Mouse (Mus musculus): ENCODE measurements around the gene Sebox. TPM values are rescaled to one million over a fixed set of nuclear protein-coding genes. Genes with fewer than 3 reads are reported as not detected.
A peak's percentile ranks its signal among the peaks of the same experiment; 100 is the strongest.

Sebox gene
- polyA plus RNA-seq, 1 experiment from 2014 or later: 0.09 TPM

GRCm38 (mm10) chr11:78499004-78499403, 4.2 kb upstream of the Sebox start, which contains the start of gene Vtn:
Gene Vtn (plus strand): TSS chr11:78499091.
- DNase-seq: no peak
- peak within 1 kb of the TSS; percentile 63 for H3K9ac ChIP-seq
- WGBS (ENCODE audit: insufficient replicate concordance): 59% methylated on average over 7 of the region's 7 CpGs
- H3K4me2 ChIP-seq: peak within 1 kb of the TSS; percentile 75
- H3K27me3 ChIP-seq: peaks cover 81% of the 10 kb centered on the region
- H3K9me3 ChIP-seq (replicated peaks): no peaks in the 10 kb centered on the region
- no peaks in the 10 kb centered on the region for H3K36me3 ChIP-seq
- peak within 1 kb of the TSS; percentile 77 for H3K27ac ChIP-seq
- peak within 1 kb of the TSS; percentile 52 for H3K4me3 ChIP-seq (replicated peaks)
- ATAC-seq (ENCODE audit: low read depth): peak; percentile 27; the same call in 1 of the 2 replicates
- peaks cover 28% of the 10 kb centered on the region for H3K4me1 ChIP-seq (replicated peaks)

- Histone ChIP-seq H3K9me3 (replicated peaks) (no peaks in the 10 kb centered on the region), H3K4me1 (replicated peaks) (peaks cover 28% of the 10 kb centered on the region), H3K36me3 (no peaks in the 10 kb centered on the region), H3K9ac (peak overlapping the region; percentile 63), H3K27ac (peak overlapping the region; percentile 77), H3K4me2 (peak overlapping the region; percentile 75), H3K4me3 (replicated peaks) (peak overlapping the region; percentile 52), H3K27me3 (peaks cover 76% of the 10 kb centered on the region)
- 37% methylated on average over 16 of the region's 16 CpGs for WGBS (ENCODE audit: insufficient replicate concordance)
- ATAC-seq (ENCODE audit: low read depth) (no peak), DNase-seq (no peak)
These were observed 3.7 kb upstream of the Sebox start for GRCm38 (mm10) chr11:78499543-78499942.

- 0 out of 2 replicates have a peak, but pooled peaks cover 3% of the 10 kb centered on the region for H3K36me3 ChIP-seq
- no peaks in the 10 kb centered on the region for H3K9me3 ChIP-seq (replicated peaks)
- H3K9ac ChIP-seq: peak overlapping the region; percentile 63
- ATAC-seq (ENCODE audit: low read depth): peak; percentile 57
- peak overlapping the region; percentile 77 for H3K27ac ChIP-seq
- H3K4me1 ChIP-seq (replicated peaks): peaks cover 28% of the 10 kb centered on the region
- H3K4me3 ChIP-seq (replicated peaks): peak overlapping the region; percentile 52
- peak overlapping the region; percentile 75 for H3K4me2 ChIP-seq
- DNase-seq: no peak
- 56% methylated on average over 9 of the region's 9 CpGs for WGBS (ENCODE audit: insufficient replicate concordance)
- H3K27me3 ChIP-seq: peaks cover 65% of the 10 kb centered on the region
These were observed 2.5 kb upstream of the Sebox start for GRCm38 (mm10) chr11:78500623-78501202.

- Histone ChIP-seq H3K4me1 (replicated peaks) (peaks cover 28% of the 10 kb centered on the region), H3K27ac (0 out of 2 replicates have a peak overlapping the region, but pooled peaks have one; percentile 23), H3K4me2 (peak overlapping the region; percentile 40), H3K36me3 (peaks cover 11% of the 10 kb centered on the region), H3K9me3 (replicated peaks) (no peaks in the 10 kb centered on the region), H3K9ac (no peak overlapping the region), H3K27me3 (peaks cover 57% of the 10 kb centered on the region), H3K4me3 (replicated peaks) (0 out of 2 replicates have a peak overlapping the region, but pooled peaks have one; percentile 6)
- WGBS (ENCODE audit: insufficient replicate concordance): 65% methylated on average over 20 of the region's 20 CpGs
- DNase-seq (no peak), ATAC-seq (ENCODE audit: low read depth) (no peak)
These were observed 1.7 kb upstream of the Sebox start for GRCm38 (mm10) chr11:78501529-78501928.

GRCm38 (mm10) chr11:78505430-78505829, 2.2 kb downstream of the Sebox start:
- H3K4me2 ChIP-seq: no peak overlapping the region
- peaks cover 45% of the 10 kb centered on the region for H3K36me3 ChIP-seq
- WGBS (ENCODE audit: insufficient replicate concordance): 69% methylated on average over 3 of the region's 3 CpGs

GRCm38 (mm10) chr11:78509148-78509547, 5.9 kb downstream of the Sebox start:
- 68% methylated on average over 5 of the region's 5 CpGs for WGBS (ENCODE audit: insufficient replicate concordance)
- H3K4me1 ChIP-seq (replicated peaks): peaks cover 30% of the 10 kb centered on the region
- H3K27ac ChIP-seq: no peak overlapping the region
- peaks cover 48% of the 10 kb centered on the region for H3K36me3 ChIP-seq
- H3K27me3 ChIP-seq: no peaks in the 10 kb centered on the region
- no peak overlapping the region for H3K4me2 ChIP-seq
- H3K4me3 ChIP-seq (replicated peaks): no peak overlapping the region
- H3K9me3 ChIP-seq (replicated peaks): no peaks in the 10 kb centered on the region
- no peak overlapping the region for H3K9ac ChIP-seq
- ATAC-seq (ENCODE audit: low read depth): no peak
- no peak for DNase-seq

More at GRCm38 (mm10) chr11:78505430-78505829, 2.2 kb downstream of the Sebox start:
- no peaks in the 10 kb centered on the region for H3K9me3 ChIP-seq (replicated peaks)
- H3K4me3 ChIP-seq (replicated peaks): no peak overlapping the region
- no peak for ATAC-seq (ENCODE audit: low read depth)
- H3K27ac ChIP-seq: no peak overlapping the region
- no peak for DNase-seq
- H3K27me3 ChIP-seq: peaks cover 18% of the 10 kb centered on the region
- peaks cover 9% of the 10 kb centered on the region for H3K4me1 ChIP-seq (replicated peaks)
- H3K9ac ChIP-seq: no peak overlapping the region

- Histone ChIP-seq H3K27ac (peak within 1 kb of the TSS; percentile 82), H3K4me1 (replicated peaks) (peaks cover 30% of the 10 kb centered on the region), H3K4me3 (replicated peaks) (peak within 1 kb of the TSS; percentile 86), H3K4me2 (peak within 1 kb of the TSS; percentile 94), H3K9ac (peak within 1 kb of the TSS; percentile 94), H3K27me3 (no peaks in the 10 kb centered on the region), H3K36me3 (peaks cover 58% of the 10 kb centered on the region), H3K9me3 (replicated peaks) (no peaks in the 10 kb centered on the region)
- WGBS (ENCODE audit: insufficient replicate concordance): under 1% methylated on average over 66 of the region's 67 CpGs
- DNase-seq (peak; percentile 80), ATAC-seq (ENCODE audit: low read depth) (peak; percentile 94)
These were observed 9.0 kb downstream of the Sebox start, which contains the start of the genes Tmem199 and Poldip2 for GRCm38 (mm10) chr11:78512025-78512957. Gene Tmem199 (minus strand): TSS chr11:78512172. Gene Poldip2 (plus strand): TSS chr11:78512193.

GRCm38 (mm10) chr11:78513106-78513790, 10.0 kb downstream of the Sebox start:
- 54% methylated on average over 3 of the region's 3 CpGs for WGBS (ENCODE audit: insufficient replicate concordance)
- Histone ChIP-seq H3K4me1 (replicated peaks) (peaks cover 30% of the 10 kb centered on the region), H3K9me3 (replicated peaks) (no peaks in the 10 kb centered on the region), H3K27me3 (no peaks in the 10 kb centered on the region), H3K27ac (no peak overlapping the region), H3K4me2 (peak overlapping the region; percentile 94), H3K36me3 (peaks cover 58% of the 10 kb centered on the region), H3K9ac (peak overlapping the region; percentile 94), H3K4me3 (replicated peaks) (peak overlapping the region; percentile 86)
- ATAC-seq (ENCODE audit: low read depth): no peak
- no peak for DNase-seq

- no peak for ATAC-seq (ENCODE audit: low read depth)
- Histone ChIP-seq H3K4me1 (replicated peaks) (peaks cover 27% of the 10 kb centered on the region), H3K4me3 (replicated peaks) (no peak overlapping the region), H3K9me3 (replicated peaks) (no peaks in the 10 kb centered on the region), H3K36me3 (peaks cover 64% of the 10 kb centered on the region), H3K4me2 (no peak overlapping the region), H3K9ac (no peak overlapping the region), H3K27ac (no peak overlapping the region), H3K27me3 (no peaks in the 10 kb centered on the region)
- no peak for DNase-seq
- WGBS (ENCODE audit: insufficient replicate concordance): 44% methylated on average over 2 of the region's 2 CpGs
These were observed 12.5 kb downstream of the Sebox start for GRCm38 (mm10) chr11:78515549-78516325.

GRCm38 (mm10) chr11:78518931-78519330, 15.7 kb downstream of the Sebox start:
- Histone ChIP-seq H3K9me3 (replicated peaks) (no peaks in the 10 kb centered on the region), H3K4me2 (no peak overlapping the region), H3K4me1 (replicated peaks) (peaks cover 1% of the 10 kb centered on the region; the same call in 1 of the 2 replicates), H3K27me3 (no peaks in the 10 kb centered on the region), H3K9ac (no peak overlapping the region), H3K36me3 (peaks cover 95% of the 10 kb centered on the region), H3K4me3 (replicated peaks) (no peak overlapping the region), H3K27ac (no peak overlapping the region)
- no peak for ATAC-seq (ENCODE audit: low read depth)
- 86% methylated on average over 10 of the region's 10 CpGs for WGBS (ENCODE audit: insufficient replicate concordance)
- no peak for DNase-seq
